Mouse (Mus musculus) intestine, embryonic 16.5 days (tissue): Measurements from ENCODE around the gene Nudt9. TPM values are rescaled to one million over a fixed set of nuclear protein-coding genes. Genes with fewer than 3 reads are reported as not detected.

Experiments
- ATAC-seq: fragments of 200-750 bp; cut with Nextera tagmentation; 2 replicates; pipeline ENCODE4 v1.8.0; 2017; ENCODE audit warnings: moderate TSS enrichment, moderate library complexity
- H3K27ac ChIP-seq: fragments of 300-500 bp; sonication (generic); 2 replicates; pipeline ENCODE4 v1.5.1; 2014; ENCODE audit warnings: mild to moderate bottlenecking, low read length
- H3K27me3 ChIP-seq: fragments of 300-500 bp; sonication (generic); replicated peaks from 2 replicates; pipeline ENCODE4 v1.6.1; 2014; ENCODE audit warnings: low read length, control low read depth, mixed read lengths; ENCODE audit not compliant: control insufficient read depth, insufficient read depth
- H3K36me3 ChIP-seq: fragments of 300-500 bp; sonication (generic); 2 replicates; pipeline ENCODE4 v1.6.1; 2014; ENCODE audit warnings: low read length, control low read depth; ENCODE audit not compliant: control insufficient read depth, insufficient read depth
- H3K4me1 ChIP-seq: fragments of 300-500 bp; sonication (generic); 2 replicates; pipeline ENCODE4 v1.6.1; 2014; ENCODE audit warnings: low read length, control low read depth, mixed read lengths; ENCODE audit not compliant: control insufficient read depth, insufficient read depth
- H3K4me2 ChIP-seq: fragments of 300-500 bp; sonication (generic); 2 replicates; pipeline ENCODE4 v1.6.1; 2014; ENCODE audit warnings: low read depth, low read length, control low read depth
- H3K4me3 ChIP-seq: fragments of 300-500 bp; sonication (generic); 2 replicates; pipeline ENCODE4 v1.5.1; 2014; ENCODE audit warnings: mild to moderate bottlenecking, low read length
- H3K9ac ChIP-seq: fragments of 300-500 bp; sonication (generic); 2 replicates; pipeline ENCODE4 v1.6.1; 2014; ENCODE audit warnings: low read depth, low read length
- H3K9me3 ChIP-seq: fragments of 300-500 bp; sonication (generic); 2 replicates; pipeline ENCODE4 v1.6.1; 2016; ENCODE audit warnings: low read length, control low read depth; ENCODE audit not compliant: control insufficient read depth
- WGBS: fragments of 180-500 bp; shearing (Covaris S2); extraction: QIAGEN DNeasy Blood & Tissue Kit; methylation state at CpG from one replicate; pipeline ENCODE4 v1.1.7; 2014; 5-methylcytosine and 5-hydroxymethylcytosine counted together
- microRNA-seq: library from miRNA; unstranded; fragments of <30 nt; microRNA quantifications from one replicate; pipeline ENCODE4, GENCODE M21; 2016
- polyA plus RNA-seq: library from polyadenylated mRNA; unstranded; fragments of >200 nt; fragmentation: Nextera tagmentation; extraction: Ambion mirVana; gene quantifications from 2 replicates; pipeline ENCODE4 v1.2.1, GENCODE M21; 2015

Gene Nudt9
- polyA plus RNA-seq, 1 experiment from 2014 or later = 61.8 TPM

- H3K36me3 ChIP-seq = no peaks in the 10 kb centered on the region
- WGBS = 34% methylated on average over 3 of the region's 3 CpGs
- ATAC-seq = peak; percentile 29; the same call in 1 of the 2 replicates
- H3K9ac ChIP-seq = peak overlapping the region; percentile 5; the same call in 1 of the 2 replicates
- H3K4me3 ChIP-seq = no peak overlapping the region
- peak overlapping the region; percentile 50 for H3K27ac ChIP-seq
- peak overlapping the region; percentile 41 for H3K4me2 ChIP-seq
- peaks cover 27% of the 10 kb centered on the region for H3K4me1 ChIP-seq
- no peaks in the 10 kb centered on the region for H3K27me3 ChIP-seq
- no peaks in the 10 kb centered on the region for H3K9me3 ChIP-seq
These were observed 63.4 kb downstream of the Nudt9 start for GRCm38 (mm10) chr5:104109516-104109915.

DNA sequence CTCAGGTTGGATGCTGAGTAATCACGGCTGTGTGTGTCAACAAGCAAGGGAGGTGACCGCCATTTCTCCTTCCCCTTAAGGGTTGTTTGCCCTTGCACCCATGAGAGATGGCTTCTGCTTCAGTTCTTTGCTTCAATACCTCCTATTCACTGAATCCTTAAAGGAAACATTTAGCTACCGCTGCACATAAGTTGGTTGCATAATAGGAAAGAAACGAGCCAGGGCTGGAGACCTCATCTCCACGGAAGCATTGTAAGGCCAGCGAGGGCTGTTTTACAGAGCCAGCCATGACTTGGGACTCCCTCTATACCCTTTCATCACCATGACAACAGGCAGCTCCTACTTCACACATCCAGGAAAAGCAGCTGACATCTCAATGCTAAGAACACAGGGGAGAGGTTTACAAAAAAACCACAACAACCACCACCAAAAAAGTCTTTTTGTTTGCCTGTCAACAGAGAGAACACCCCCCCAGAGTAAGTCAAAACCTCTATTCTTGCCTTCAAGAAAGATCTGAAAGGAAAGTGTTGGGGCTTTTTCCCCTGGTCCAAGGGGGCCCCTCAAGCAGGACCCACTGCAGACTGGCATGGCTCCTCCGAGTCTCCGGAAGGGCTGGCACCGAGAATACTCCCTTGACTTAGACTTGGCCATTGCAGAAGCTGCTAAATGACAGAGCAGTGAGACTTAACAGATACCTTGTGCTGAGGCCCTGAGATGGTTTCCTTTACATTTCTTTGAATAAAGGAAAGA is 64.2 kb downstream of the Nudt9 start:
- Histone ChIP-seq H3K4me3 (peak overlapping the region; percentile 23), H3K27ac (peak overlapping the region; percentile 72), H3K27me3 (no peaks in the 10 kb centered on the region), H3K9ac (peak overlapping the region; percentile 52; the same call in 1 of the 2 replicates), H3K9me3 (no peaks in the 10 kb centered on the region), H3K4me1 (peaks cover 29% of the 10 kb centered on the region), H3K4me2 (peak overlapping the region; percentile 41), H3K36me3 (no peaks in the 10 kb centered on the region)
- 51% methylated on average over 9 of the region's 9 CpGs for WGBS
- ATAC-seq = no peak

DNA sequence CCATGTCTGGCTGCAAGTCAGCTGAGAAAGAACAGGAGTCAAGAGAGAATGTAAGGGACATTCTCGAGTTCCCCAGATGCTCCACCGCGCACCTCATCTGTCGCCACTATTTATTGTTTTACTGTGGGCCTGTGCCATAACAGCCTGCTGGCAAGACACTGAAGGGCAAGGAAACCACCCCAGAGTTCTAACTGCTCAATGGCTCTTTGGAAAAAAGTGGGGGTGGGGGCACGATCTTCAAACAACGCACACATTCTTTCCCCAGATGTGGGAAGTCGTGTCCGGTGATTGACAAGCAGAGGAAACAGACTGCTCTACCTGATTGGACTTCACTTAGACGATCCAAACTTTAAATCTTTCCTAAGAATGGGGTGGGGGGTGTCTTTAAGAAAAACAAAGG is 65.9 kb downstream of the Nudt9 start:
- Histone ChIP-seq H3K9me3 (no peaks in the 10 kb centered on the region), H3K27ac (peak overlapping the region; percentile 70), H3K4me3 (peak overlapping the region; percentile 40), H3K4me2 (peak overlapping the region; percentile 41), H3K9ac (peak overlapping the region; percentile 57), H3K27me3 (no peaks in the 10 kb centered on the region), H3K36me3 (no peaks in the 10 kb centered on the region), H3K4me1 (peaks cover 29% of the 10 kb centered on the region)
- ATAC-seq = peak; percentile 30; the same call in 1 of the 2 replicates
- 9% methylated on average over 9 of the region's 9 CpGs for WGBS

DNA sequence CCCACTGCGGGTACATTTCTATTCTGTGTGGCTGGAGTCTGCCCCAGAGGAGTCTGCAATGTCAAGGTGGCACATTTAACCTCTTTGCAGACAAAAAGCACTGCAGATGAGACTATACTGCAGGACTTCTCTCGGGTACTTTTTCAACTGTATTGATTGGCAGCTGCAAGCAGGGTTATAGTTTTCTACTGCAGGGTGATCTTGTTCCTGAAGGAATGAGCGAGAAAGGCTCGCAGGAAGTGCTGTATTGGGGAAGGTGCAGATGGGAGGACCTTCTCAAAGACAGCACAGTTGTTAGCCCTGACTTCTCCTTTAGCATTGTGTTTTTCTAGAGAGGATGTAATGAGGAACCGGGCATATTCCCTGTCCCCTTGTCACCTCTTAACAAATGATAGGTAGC is 66.4 kb downstream of the Nudt9 start:
- peak overlapping the region; percentile 41 for H3K4me2 ChIP-seq
- peak overlapping the region; percentile 40 for H3K4me3 ChIP-seq
- no peaks in the 10 kb centered on the region for H3K27me3 ChIP-seq
- H3K9me3 ChIP-seq = no peaks in the 10 kb centered on the region
- H3K36me3 ChIP-seq = no peaks in the 10 kb centered on the region
- H3K27ac ChIP-seq = peak overlapping the region; percentile 70
- H3K4me1 ChIP-seq = peaks cover 29% of the 10 kb centered on the region
- no peak for ATAC-seq
- peak overlapping the region; percentile 57 for H3K9ac ChIP-seq
- 30% methylated on average over 5 of the region's 5 CpGs for WGBS

GRCm38 (mm10) chr5:104113491-104114172 is 67.5 kb downstream of the Nudt9 start, which contains the start of gene Sparcl1:
Sparcl1 (minus strand) TSS chr5:104113733.
- Histone ChIP-seq H3K4me3 (peak within 1 kb of the TSS; percentile 41), H3K4me1 (peaks cover 25% of the 10 kb centered on the region), H3K36me3 (no peaks in the 10 kb centered on the region), H3K9ac (peak within 1 kb of the TSS; percentile 60), H3K27ac (peak within 1 kb of the TSS; percentile 80), H3K4me2 (peak within 1 kb of the TSS; percentile 41), H3K27me3 (no peaks in the 10 kb centered on the region), H3K9me3 (no peaks in the 10 kb centered on the region)
- ATAC-seq = peak; percentile 55
- 29% methylated on average over 15 of the region's 15 CpGs for WGBS

Small RNAs within 50 kb of the gene (microRNA-seq; reads per million reads assigned to microRNA genes)
- gene Mir5619 = 3.4 reads per million, percentile 9 among the genes with 10 or more reads in this experiment

Other genes starting within 250 kb of the Nudt9 start
- 6.7 and 7.3 TPM in 2 replicates for gene Klhl8, start 135.0 kb upstream of the Nudt9 start, polyA plus RNA-seq
- 36.9 and 49.5 TPM in 2 replicates for gene Hsd17b13, start 68.9 kb upstream of the Nudt9 start, polyA plus RNA-seq
- gene Hsd17b11, start 24.4 kb upstream of the Nudt9 start, polyA plus RNA-seq = 10.6 and 10.7 TPM in 2 replicates
- gene Gm17660, start 31.3 kb downstream of the Nudt9 start, polyA plus RNA-seq = not detected in 2 replicates
- 191 and 194 TPM in 2 replicates for gene Sparcl1, start 67.4 kb downstream of the Nudt9 start, polyA plus RNA-seq
- gene Dspp, start 124.4 kb downstream of the Nudt9 start, polyA plus RNA-seq = not detected in 2 replicates
- 0.66 and 0.77 TPM in 2 replicates for gene Dmp1, start 156.3 kb downstream of the Nudt9 start, polyA plus RNA-seq